Mouse (Mus musculus) layer of hippocampus, adult 11-12 months (tissue): ENCODE data around the gene Spr.
"Not testable (repeated sequence)": the region's sequence is repeated elsewhere in the genome, so short reads cannot be mapped to it uniquely, and the experiment has no call there.

Source experiments
- DNase-seq: peaks from one replicate; pipeline ENCODE4 v3.0.0; 2022; ENCODE audit warnings: low spot score

Gene Spr

DNA sequence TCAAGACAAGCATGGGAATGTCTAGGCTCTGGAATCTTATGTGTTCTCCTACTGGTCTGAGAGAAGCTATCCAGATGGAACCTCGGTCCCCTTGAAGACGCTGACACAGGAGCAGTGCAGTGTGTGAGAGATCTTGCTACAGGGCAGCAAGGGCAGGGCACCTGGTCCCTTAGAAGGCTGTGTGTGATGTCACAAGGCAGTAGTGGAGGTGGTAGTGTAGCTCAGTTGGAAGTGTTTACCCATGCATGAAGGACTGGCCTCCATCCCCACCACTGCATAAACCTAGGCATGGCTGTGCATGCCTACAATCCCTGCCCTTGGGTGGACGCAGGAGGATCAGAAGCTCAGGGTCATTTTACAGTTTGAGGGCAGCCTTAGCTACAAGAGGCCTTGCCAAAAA, 5.3 kb downstream of the Spr start:
- DNase-seq, result not testable (repeated sequence)

DNA sequence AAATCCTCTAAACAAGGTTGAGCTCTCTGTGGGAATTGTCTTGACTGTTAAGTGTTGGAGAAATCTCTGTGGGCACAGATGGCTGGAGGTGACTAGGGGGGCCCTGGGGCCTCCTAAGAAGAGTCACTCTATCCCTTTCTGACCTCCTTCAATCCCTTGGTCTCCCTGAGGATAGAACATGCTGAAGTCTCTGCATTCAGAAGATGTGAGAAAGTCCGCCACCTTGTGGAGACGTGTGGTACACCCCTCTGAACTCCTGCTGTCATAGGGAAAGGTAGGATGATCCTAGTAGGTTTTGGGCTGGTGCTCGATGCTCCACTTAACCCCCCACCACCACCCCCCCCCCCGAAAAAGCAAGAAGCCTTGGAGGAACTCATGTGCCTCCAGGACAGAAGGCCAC, 5.9 kb downstream of the Spr start:
- peak; percentile 82 for DNase-seq

DNA sequence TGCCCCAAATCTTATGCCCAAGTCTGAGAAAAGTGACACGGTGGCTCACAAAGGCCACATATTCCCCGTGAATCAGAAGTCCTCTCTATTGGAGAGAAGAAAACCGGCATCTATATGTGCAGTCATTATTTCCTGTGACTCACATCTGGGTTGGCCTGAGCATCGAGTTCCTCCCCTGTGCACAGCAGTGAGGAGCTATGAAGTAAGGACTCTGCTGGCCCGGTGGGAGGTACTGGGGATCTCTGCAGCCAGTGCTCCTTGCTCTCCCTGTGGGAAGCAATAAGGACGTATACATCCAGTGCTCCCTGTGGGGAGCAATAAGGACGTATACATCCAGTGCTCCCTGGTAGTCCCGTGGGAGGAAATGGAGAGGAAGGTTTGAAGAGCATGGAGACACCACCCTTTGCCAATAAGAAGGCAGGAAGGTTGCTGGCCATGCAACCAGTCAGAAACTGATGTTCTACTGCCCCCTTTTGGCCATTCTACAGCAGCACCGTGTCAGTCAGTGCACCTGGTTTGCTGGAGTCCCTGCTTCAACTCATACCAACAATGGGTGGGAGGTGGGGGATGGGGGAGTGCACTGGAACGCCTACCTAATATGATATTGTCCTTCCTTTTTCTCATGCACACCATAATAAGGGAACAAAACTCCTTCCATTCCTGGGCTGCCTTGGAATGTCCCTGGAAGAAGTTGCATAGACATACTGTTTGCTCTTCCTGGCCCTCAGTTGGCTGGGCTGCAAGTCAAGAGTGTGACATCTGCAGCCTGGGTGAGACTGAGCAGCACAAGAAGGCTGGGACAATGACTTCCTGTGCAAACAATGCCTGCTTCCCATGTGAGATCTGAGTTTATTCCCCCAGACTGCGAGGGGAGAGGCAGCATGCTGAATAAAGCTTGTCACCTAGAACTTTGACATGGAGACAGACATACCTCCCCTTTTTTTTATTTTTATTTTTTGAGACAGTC, 19.7 kb downstream of the Spr start:
- DNase-seq, result peak; percentile 65

DNA sequence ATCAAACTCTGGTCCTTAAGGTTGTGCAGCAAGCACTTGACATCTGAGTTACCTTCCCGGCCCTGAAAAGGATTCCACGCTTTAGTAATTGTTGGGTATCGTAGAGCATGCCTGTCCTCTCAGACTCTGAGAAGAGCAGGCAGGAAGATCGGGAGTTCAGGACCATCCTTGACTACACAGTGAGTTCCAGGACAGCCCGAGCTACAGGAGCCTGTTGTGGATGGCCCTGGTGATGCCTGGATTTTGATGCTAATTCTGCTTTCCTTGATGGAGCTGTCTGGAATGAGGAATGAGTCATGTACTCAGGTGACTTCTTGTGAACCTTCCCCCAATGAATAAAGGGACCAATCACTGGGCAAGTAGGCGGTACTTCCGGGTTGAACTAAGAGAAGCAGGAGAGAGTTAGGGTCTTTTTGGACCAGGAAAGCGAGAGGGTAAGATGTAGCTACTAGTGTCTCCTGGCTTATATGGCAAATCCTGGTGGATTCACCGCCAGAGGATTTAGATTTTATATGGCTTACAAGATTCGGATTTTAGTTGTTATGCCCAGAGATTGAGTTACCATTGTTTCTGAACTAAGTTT, 32.4 kb downstream of the Spr start:
- no peak for DNase-seq

DNA sequence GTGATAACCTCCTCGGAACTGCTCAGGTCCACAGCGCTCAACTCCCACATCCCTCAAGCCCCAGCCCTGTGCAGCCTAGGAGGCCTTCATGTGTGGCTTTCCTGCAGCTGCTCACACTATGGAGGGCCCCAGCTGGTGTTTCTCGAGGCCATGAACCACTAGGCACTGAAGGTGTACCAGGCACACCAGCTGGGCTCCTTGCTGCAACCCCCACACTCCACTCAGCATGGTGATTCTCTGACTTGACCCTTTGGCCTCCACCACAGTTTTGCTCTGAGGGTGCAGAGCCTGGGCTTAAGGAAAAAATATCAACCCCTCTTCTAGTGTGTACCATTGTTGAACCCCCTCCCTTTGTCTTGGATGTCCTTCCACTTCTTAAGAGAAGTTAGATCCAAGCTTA, 34.2 kb downstream of the Spr start:
- DNase-seq, result no peak

DNA sequence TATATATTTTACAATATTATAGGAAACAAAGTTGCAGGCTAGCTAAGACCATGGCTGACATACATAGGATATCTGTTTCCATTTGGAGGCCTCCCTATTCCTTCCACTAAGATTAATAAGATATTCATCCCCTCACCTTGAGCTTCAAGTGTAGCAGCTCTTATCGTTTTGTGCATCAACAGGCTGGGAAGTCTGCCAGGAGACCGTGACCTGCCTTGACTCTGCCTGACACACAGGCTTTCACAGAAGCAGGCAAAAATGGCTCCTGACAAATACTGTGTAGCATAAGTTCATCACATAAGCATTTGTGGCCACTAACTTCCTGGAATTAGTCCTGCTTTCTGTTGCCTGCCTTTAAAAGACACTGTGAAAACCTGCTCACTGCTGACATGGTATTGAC, 41.1 kb downstream of the Spr start:
- no peak for DNase-seq

DNA sequence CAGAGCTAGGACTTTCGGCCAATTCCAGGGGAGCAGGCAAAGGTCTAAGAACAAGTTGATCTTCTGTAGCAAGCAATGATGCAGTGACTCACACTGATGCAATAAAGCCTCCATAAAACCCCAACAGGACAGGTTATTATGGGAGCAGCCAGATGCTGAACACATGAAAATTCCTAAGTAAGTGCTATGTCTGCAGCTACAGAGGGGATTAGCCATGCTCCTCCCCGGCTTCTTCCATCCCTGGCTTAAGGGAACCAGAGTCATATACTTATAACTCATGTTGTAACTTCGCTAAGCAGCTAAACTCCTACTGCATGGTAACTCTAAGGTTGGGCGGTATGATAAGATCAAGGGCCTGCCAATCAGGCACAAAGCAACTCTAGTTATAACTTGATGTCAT, 50.1 kb downstream of the Spr start:
- DNase-seq, result no peak

DNA sequence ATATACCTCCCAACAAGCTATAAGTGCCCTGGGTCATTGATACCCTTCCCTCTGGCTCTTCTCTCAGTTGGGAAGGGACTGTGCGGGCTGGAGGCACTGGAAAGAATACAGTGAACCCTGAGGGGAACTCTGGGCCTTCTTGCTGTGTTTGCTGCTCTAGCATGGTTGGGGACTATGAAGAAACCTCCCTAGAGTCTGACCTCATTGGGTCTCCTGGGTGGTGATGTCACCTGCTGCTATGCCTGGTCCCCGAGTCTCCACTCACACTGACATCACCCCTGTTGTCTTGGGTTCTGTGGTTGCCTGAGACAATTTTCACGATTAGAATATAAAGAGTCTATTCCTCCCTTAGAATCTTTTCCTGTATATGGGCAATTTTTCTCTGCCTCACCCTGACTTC, 50.9 kb downstream of the Spr start:
- no peak for DNase-seq
